Mouse (Mus musculus) forebrain, embryonic 13.5 days (tissue): ENCODE results near the gene Ednra. TPM values are rescaled to one million over a fixed set of nuclear protein-coding genes. Genes with fewer than 3 reads are reported as not detected.
A peak's percentile ranks its signal among the peaks of the same experiment; 100 is the strongest.
"Not testable (repeated sequence)": the region's sequence is repeated elsewhere in the genome, so short reads cannot be mapped to it uniquely, and the experiment has no call there.

Experiments
- ATAC-seq: fragments of 200-750 bp; cut with Nextera tagmentation; 2 replicates; pipeline ENCODE4 v1.8.0; 2017
- H3K27ac ChIP-seq: fragments of 300-500 bp; sonication (generic); 2 replicates; pipeline ENCODE4 v1.5.1; 2015; ENCODE audit warnings: inconsistent platforms, mild to moderate bottlenecking, moderate library complexity
- H3K27me3 ChIP-seq: fragments of 300-500 bp; sonication (generic); 2 replicates; pipeline ENCODE4 v1.6.1; 2015; ENCODE audit warnings: mild to moderate bottlenecking, inconsistent platforms
- H3K36me3 ChIP-seq: fragments of 300-500 bp; sonication (generic); 2 replicates; pipeline ENCODE4 v1.6.1; 2015; ENCODE audit warnings: mild to moderate bottlenecking, inconsistent platforms; ENCODE audit not compliant: poor library complexity, severe bottlenecking
- H3K4me1 ChIP-seq: fragments of 300-500 bp; sonication (generic); 2 replicates; pipeline ENCODE4 v1.6.1; 2015; ENCODE audit warnings: inconsistent platforms
- H3K4me2 ChIP-seq: fragments of 300-500 bp; sonication (generic); 2 replicates; pipeline ENCODE4 v1.6.1; 2015; ENCODE audit warnings: inconsistent platforms, mild to moderate bottlenecking, moderate library complexity
- H3K4me3 ChIP-seq: fragments of 300-500 bp; sonication (generic); 2 replicates; pipeline ENCODE4 v1.5.1; 2015; ENCODE audit warnings: mild to moderate bottlenecking, inconsistent platforms
- H3K9ac ChIP-seq: fragments of 300-500 bp; sonication (generic); 2 replicates; pipeline ENCODE4 v1.6.1; 2015; ENCODE audit warnings: mild to moderate bottlenecking, inconsistent platforms
- H3K9me3 ChIP-seq: fragments of 300-500 bp; sonication (generic); replicated peaks from 2 replicates; pipeline ENCODE4 v1.6.1; 2016; ENCODE audit warnings: inconsistent platforms
- WGBS: fragments of 180-500 bp; shearing (Covaris S2); methylation state at CpG from one replicate; pipeline ENCODE4 v1.1.7; 2015; 5-methylcytosine and 5-hydroxymethylcytosine counted together
- polyA plus RNA-seq: library from polyadenylated mRNA; unstranded; fragments of >200 nt; fragmentation: Nextera tagmentation; extraction: Ambion mirVana; gene quantifications from 2 replicates; pipeline ENCODE4 v1.2.1, GENCODE M21; 2015

Gene Ednra
- polyA plus RNA-seq, 1 experiment from 2014 or later, result 3.9 TPM

GRCm38 (mm10) chr8:77714455-77714854 lies 9.8 kb downstream of the Ednra start:
- Histone ChIP-seq H3K4me1 (no peaks in the 10 kb centered on the region), H3K36me3 (no peaks in the 10 kb centered on the region), H3K4me2 (no peak overlapping the region), H3K27ac (no peak overlapping the region), H3K4me3 (no peak overlapping the region), H3K27me3 (no peaks in the 10 kb centered on the region), H3K9ac (no peak overlapping the region), H3K9me3 (no peaks in the 10 kb centered on the region)
- ATAC-seq, result peak; percentile 61; the same call in 1 of the 2 replicates
- WGBS, result 74% methylated on average over 7 of the region's 7 CpGs

GRCm38 (mm10) chr8:77713688-77714087 lies 10.6 kb downstream of the Ednra start:
- Histone ChIP-seq H3K9me3 (no peaks in the 10 kb centered on the region), H3K4me2 (no peak overlapping the region), H3K4me1 (no peaks in the 10 kb centered on the region), H3K27ac (no peak overlapping the region), H3K27me3 (no peaks in the 10 kb centered on the region), H3K36me3 (no peaks in the 10 kb centered on the region), H3K9ac (no peak overlapping the region), H3K4me3 (no peak overlapping the region)
- no peak for ATAC-seq
- 93% methylated on average over 5 of the region's 5 CpGs for WGBS

- no peak for ATAC-seq
- Histone ChIP-seq H3K4me3 (no peak overlapping the region), H3K4me2 (no peak overlapping the region), H3K27me3 (no peaks in the 10 kb centered on the region), H3K9ac (no peak overlapping the region), H3K9me3 (0 out of 2 replicates have a peak, but pooled peaks cover 3% of the 10 kb centered on the region), H3K36me3 (no peaks in the 10 kb centered on the region), H3K27ac (no peak overlapping the region), H3K4me1 (no peaks in the 10 kb centered on the region)
- 83% methylated on average over 4 of the region's 4 CpGs for WGBS
Measured at GRCm38 (mm10) chr8:77704768-77705167, 19.5 kb downstream of the Ednra start.

GRCm38 (mm10) chr8:77698028-77698427 lies 26.2 kb downstream of the Ednra start:
- WGBS, result 46% methylated on average over 10 of the region's 10 CpGs
- no peak for ATAC-seq
- H3K9me3 ChIP-seq, result no peaks in the 10 kb centered on the region

GRCm38 (mm10) chr8:77696182-77696581 lies 28.1 kb downstream of the Ednra start:
- H3K4me3 ChIP-seq, result no peak overlapping the region
- no peaks in the 10 kb centered on the region for H3K27me3 ChIP-seq
- H3K36me3 ChIP-seq, result no peaks in the 10 kb centered on the region
- ATAC-seq, result no peak
- WGBS, result 90% methylated on average over 4 of the region's 4 CpGs
- no peak overlapping the region for H3K4me2 ChIP-seq
- no peaks in the 10 kb centered on the region for H3K9me3 ChIP-seq
- no peak overlapping the region for H3K9ac ChIP-seq
- H3K27ac ChIP-seq, result no peak overlapping the region
- 0 out of 2 replicates have a peak, but pooled peaks cover 6% of the 10 kb centered on the region for H3K4me1 ChIP-seq

More at GRCm38 (mm10) chr8:77698028-77698427, 26.2 kb downstream of the Ednra start:
- Histone ChIP-seq H3K27me3 (no peaks in the 10 kb centered on the region), H3K4me2 (no peak overlapping the region), H3K36me3 (no peaks in the 10 kb centered on the region), H3K27ac (no peak overlapping the region), H3K4me3 (no peak overlapping the region), H3K4me1 (0 out of 2 replicates have a peak, but pooled peaks cover 6% of the 10 kb centered on the region), H3K9ac (no peak overlapping the region)

- Histone ChIP-seq H3K36me3 (no peaks in the 10 kb centered on the region), H3K9me3 (no peaks in the 10 kb centered on the region), H3K4me1 (0 out of 2 replicates have a peak, but pooled peaks cover 6% of the 10 kb centered on the region), H3K27me3 (no peaks in the 10 kb centered on the region), H3K27ac (no peak overlapping the region), H3K4me2 (no peak overlapping the region), H3K4me3 (no peak overlapping the region), H3K9ac (no peak overlapping the region)
- WGBS, result 37% methylated on average over 5 of the region's 5 CpGs
- no peak for ATAC-seq
Measured at GRCm38 (mm10) chr8:77695486-77696058, 28.7 kb downstream of the Ednra start.

GRCm38 (mm10) chr8:77695070-77695469 lies 29.2 kb downstream of the Ednra start:
- H3K4me1 ChIP-seq, result 0 out of 2 replicates have a peak, but pooled peaks cover 6% of the 10 kb centered on the region
- no peak overlapping the region for H3K9ac ChIP-seq
- H3K4me3 ChIP-seq, result no peak overlapping the region
- H3K27me3 ChIP-seq, result no peaks in the 10 kb centered on the region
- H3K4me2 ChIP-seq, result no peak overlapping the region
- H3K27ac ChIP-seq, result no peak overlapping the region
- ATAC-seq, result no peak
- no peaks in the 10 kb centered on the region for H3K36me3 ChIP-seq
- WGBS, result 86% methylated on average over 3 of the region's 3 CpGs
- no peaks in the 10 kb centered on the region for H3K9me3 ChIP-seq

GRCm38 (mm10) chr8:77694588-77694987 lies 29.7 kb downstream of the Ednra start:
- Histone ChIP-seq H3K4me1 (0 out of 2 replicates have a peak, but pooled peaks cover 6% of the 10 kb centered on the region), H3K4me3 (no peak overlapping the region), H3K9ac (no peak overlapping the region), H3K4me2 (no peak overlapping the region), H3K27ac (no peak overlapping the region), H3K9me3 (no peaks in the 10 kb centered on the region), H3K27me3 (no peaks in the 10 kb centered on the region), H3K36me3 (no peaks in the 10 kb centered on the region)
- 95% methylated on average over 4 of the region's 4 CpGs for WGBS
- ATAC-seq, result no peak

GRCm38 (mm10) chr8:77689421-77690059 lies 34.7 kb downstream of the Ednra start:
- H3K9ac ChIP-seq, H3K4me1 ChIP-seq, H3K36me3 ChIP-seq, H3K27ac ChIP-seq, H3K27me3 ChIP-seq, H3K4me3 ChIP-seq, H3K9me3 ChIP-seq, H3K4me2 ChIP-seq, ATAC-seq: not testable (repeated sequence)
- WGBS, result 90% methylated on average over 7 of the region's 7 CpGs

GRCm38 (mm10) chr8:77688978-77689377 lies 35.3 kb downstream of the Ednra start:
- no peak overlapping the region for H3K27ac ChIP-seq
- 82% methylated on average over 5 of the region's 5 CpGs for WGBS
- ATAC-seq, result no peak
- no peaks in the 10 kb centered on the region for H3K9me3 ChIP-seq
- H3K4me3 ChIP-seq, result no peak overlapping the region
- H3K36me3 ChIP-seq, result no peaks in the 10 kb centered on the region
- H3K9ac ChIP-seq, result no peak overlapping the region
- H3K4me2 ChIP-seq, result no peak overlapping the region
- no peaks in the 10 kb centered on the region for H3K27me3 ChIP-seq
- no peaks in the 10 kb centered on the region for H3K4me1 ChIP-seq

GRCm38 (mm10) chr8:77684372-77684771 lies 39.9 kb downstream of the Ednra start:
- no peaks in the 10 kb centered on the region for H3K27me3 ChIP-seq
- no peak overlapping the region for H3K27ac ChIP-seq
- H3K4me3 ChIP-seq, result no peak overlapping the region
- H3K4me1 ChIP-seq, result no peaks in the 10 kb centered on the region
- no peaks in the 10 kb centered on the region for H3K9me3 ChIP-seq
- WGBS, result 94% methylated on average over 6 of the region's 6 CpGs
- H3K4me2 ChIP-seq, result no peak overlapping the region
- H3K36me3 ChIP-seq, result no peaks in the 10 kb centered on the region
- no peak overlapping the region for H3K9ac ChIP-seq
- no peak for ATAC-seq

GRCm38 (mm10) chr8:77683356-77684106 lies 40.7 kb downstream of the Ednra start:
- Histone ChIP-seq H3K4me1 (no peaks in the 10 kb centered on the region), H3K27ac (no peak overlapping the region), H3K27me3 (no peaks in the 10 kb centered on the region), H3K9ac (no peak overlapping the region), H3K4me3 (no peak overlapping the region), H3K4me2 (no peak overlapping the region), H3K36me3 (no peaks in the 10 kb centered on the region), H3K9me3 (no peaks in the 10 kb centered on the region)
- WGBS, result 88% methylated on average over 6 of the region's 6 CpGs
- ATAC-seq, result no peak
